Mouse (Mus musculus) kidney, postnatal 25 days (tissue): ENCODE data around the gene Cox8b.

Experiments
- DNase-seq, 2 experiments: peaks; one replicate each; pipeline ENCODE4 v3.0.0; 2021; ENCODE audit warnings: mixed read lengths in 2 of 2

The Cox8b gene

DNA sequence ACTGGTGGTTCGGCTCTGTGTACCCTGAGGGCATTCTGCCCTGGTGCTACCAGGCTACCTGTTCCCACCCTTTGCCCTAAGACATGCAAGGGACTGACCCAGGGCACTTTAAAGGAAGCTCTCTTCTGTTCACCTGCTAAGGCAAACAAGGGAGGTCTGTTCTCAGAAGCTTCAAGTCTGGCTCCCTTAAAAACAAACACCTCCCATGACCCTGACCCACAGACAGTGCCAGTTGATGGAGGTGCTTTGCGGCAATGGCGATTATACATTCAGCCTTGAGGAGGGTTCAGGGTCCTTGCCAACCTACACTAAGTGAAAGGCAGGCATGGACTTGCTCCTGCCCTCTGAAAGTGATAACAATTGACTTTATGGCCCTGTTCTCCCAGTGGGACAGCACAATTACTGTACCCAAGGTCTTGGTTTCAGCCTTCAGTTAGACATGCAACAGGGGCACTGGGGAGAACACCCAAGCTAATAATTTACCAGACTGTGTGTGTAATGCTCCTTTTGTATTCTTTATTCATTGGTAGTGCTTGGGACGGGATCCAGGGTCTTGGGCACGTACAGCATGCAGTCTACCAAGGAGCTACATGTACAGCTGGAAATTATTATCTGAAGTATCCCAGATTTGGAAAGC, 12.7 kb upstream of the Cox8b start:
- peak; percentile 61 to 62 for DNase-seq

DNA sequence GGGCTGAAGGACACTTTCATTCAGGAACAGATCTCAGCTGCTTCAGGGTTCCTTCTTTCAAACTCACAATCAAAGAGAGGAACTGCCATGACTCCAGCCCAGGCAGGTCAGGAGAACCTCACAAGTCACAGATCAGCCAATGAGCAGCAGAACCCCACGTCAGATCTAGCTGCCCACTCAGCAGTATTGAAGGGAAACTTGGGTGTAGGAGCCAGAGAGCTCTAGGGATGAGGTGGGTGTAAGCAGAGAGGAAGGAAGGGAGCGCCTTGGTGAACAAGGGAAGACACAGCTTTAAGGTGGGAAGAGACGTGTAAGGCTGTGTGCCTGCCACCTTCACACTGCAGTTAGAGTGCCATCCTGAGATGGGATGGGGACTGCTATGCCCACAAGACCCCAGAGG, 12.0 kb upstream of the Cox8b start:
- peak in 1 of 2 experiments; percentile 26 for DNase-seq

DNA sequence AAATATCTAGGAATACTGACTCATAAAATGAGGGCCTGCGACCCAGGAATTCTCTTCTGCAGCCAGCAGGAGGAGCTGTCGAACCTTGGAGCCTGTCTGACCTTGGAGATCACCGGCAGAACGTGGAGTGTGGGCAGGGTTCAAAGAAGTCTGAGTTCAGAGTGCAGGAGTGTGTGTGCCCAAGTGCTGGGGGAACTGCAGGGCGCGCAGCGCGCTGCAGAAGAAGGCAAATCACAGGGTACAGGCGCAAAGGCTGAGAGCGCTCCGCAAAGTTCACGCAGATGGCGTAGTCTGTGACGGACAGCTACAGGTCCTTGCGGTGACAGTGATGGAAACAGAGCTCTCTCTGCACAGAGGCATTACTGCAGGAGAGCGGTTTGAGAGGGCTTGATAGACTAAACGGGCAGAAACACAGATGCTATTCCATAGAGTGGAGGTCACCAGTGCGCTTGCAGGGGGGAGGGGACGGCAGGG, 8.4 kb upstream of the Cox8b start:
- peak; percentile 88 to 91 for DNase-seq

DNA sequence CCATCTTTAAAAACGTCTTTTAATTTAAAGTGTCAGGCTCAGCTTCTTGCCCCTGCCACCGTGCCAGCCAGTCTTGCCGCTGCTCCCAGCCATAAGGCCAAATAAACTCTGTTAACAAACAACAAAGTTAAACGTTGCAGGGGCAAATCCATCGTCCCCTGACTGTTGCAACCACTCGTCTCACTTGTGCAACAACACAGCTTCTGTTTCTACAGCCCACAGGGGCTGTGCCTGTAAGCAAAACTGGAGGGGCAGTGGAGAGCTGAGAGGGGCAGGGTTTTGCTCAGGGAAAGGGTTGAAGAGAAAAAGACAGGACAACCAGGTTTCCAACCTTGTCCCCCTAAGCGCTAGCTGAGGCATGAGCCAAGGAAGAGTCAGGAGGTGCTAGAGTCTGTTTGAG, 7.9 kb upstream of the Cox8b start:
- no peak for DNase-seq

DNA sequence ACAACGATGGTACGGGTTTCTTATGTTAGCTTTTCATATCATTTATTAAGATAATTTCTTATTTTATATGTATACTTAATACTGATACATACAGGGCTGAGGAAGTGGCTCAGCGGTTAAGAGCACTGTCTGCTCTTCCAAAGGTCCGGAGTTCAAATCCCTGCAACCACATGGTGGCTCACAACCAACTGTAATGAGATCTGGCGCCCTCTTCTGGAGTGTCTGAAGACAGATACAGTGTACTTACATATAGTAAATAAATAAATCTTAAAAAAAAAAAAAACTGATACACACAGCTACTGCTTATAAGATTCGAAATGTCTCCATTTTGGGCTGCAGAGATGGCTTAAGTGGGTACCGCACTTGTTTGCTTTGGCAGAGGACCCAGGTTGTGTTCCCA, 7.5 kb upstream of the Cox8b start:
- DNase-seq: no peak

DNA sequence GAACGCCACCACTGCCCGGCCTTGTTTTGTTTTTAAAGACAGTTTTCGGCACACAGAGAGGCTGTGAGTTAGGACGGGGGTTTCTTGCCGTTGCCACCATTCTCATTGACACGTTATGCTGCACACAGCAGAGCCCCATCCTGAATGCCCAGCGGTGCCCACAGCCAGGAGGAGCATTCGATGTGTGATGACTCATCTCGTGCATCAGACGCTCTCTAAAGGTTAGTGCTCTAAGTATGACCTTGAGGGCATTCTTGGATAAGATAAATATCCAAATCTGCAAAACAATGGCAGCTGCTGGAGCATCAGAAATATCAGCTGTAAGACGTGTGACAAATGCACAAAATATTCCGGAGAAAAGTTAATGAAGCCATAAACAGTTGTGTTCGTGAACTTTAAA, 6.9 kb upstream of the Cox8b start:
- DNase-seq: no peak

GRCm38 (mm10) chr7:140905642-140906081, 5.4 kb upstream of the Cox8b start:
- DNase-seq: peak in 1 of 2 experiments; percentile 54

GRCm38 (mm10) chr7:140903212-140903611, 3.0 kb upstream of the Cox8b start:
- DNase-seq: peak; percentile 80 to 90

DNA sequence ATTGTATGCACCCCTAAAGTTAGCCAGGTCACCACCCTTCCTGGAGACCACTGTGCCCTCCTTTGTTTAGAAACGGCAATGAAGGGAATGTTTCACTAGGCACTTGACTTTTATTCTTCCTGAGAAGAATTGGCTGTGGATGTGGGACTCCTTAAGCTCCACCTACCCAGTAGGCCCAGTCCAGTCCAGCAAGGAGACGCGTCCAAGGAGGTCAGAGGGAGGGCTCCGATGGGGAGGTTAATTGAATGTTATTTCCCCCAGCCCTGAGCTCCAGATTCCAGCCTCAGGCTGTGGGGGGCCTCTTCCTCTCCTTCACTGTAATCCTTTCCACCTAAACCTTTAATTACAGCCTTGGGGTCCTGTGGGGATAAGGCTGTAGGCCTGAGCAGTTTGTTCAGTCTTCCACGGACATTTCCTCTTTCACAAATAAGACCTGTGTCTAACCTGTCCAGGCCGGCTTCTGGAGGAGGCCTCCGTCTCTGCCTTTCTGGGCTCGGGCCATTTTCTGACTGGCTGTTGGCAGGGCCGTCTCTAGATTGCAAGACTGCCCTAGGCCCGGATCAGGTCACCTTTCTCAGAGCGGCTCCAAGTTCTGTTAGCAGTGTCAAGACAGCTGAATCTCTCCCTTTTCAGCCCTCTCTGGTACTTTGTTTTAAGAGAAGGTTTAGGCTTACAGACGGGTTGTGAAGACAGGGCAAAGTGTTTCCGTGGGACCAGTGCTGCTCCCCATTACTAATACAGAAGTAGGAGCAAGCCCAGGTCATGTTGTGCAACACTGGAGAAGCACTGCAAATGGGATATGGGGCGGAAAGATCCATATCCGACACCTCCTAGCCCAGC, 2.0 kb upstream of the Cox8b start:
- DNase-seq: peak in 1 of 2 experiments; percentile 58

DNA sequence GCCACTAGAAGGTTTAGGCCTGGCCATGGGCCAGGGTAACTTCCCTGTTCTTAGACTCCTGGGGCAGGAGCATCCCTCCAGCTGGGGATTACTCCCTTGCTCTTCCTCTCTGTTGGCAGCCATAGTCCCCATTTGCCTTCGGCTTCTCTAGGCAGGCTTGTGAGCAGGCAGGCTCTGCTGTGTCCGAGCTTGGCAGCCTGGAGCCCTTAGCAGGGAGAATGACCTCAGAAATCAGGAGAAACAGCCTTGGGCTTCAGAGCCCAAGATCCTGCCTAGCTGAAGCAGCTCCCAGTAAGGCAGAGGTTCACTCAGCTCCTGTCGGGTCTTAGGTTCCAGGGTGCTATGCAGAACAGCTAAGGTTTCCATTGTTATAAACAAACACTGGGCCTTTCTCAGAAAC, 1.1 kb downstream of the Cox8b start:
- DNase-seq: no peak

GRCm38 (mm10) chr7:140897863-140898262, 2.4 kb downstream of the Cox8b start:
- no peak for DNase-seq

GRCm38 (mm10) chr7:140894611-140895010, 5.6 kb downstream of the Cox8b start:
- no peak for DNase-seq

DNA sequence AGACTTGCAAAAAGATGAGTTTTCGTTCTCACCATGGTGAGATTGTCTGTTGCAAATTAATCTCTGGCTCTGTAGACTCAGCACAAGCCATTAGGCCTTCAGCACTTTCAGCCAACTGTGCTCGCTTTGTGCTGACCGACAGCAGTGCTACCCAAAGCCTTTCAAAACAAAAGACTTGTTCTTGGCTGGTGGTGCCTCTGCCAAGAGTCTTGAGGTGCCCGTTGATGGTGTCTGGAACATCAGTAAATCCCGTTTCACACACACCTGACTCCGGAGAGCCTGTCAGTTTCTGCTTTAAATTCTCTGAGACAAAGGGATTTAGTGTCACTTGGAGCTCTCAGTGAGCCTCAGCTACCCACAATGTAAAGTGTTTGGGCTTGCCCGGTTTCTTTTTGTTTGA, 6.2 kb downstream of the Cox8b start:
- peak in 1 of 2 experiments; percentile 8 for DNase-seq

GRCm38 (mm10) chr7:140890636-140891035, 9.6 kb downstream of the Cox8b start:
- peak in 1 of 2 experiments; percentile 26 for DNase-seq

DNA sequence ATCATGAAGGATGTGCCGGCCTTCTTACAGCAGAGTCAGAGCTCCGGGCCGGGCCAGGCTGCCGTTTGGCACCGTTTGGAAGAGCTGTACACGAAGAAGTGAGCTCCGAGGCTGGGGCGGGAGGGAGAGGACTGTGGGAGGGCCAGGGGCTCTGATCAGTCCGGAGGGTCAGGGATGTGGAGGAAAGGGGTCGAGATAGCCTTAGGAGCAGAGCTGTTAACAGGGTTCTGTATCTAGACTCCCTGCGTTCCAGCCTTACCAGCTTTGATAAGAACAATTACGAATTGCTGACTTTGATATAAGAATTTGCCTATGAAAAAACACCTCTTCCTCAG, 17.8 kb downstream of the Cox8b start:
- no peak for DNase-seq

- peak; percentile 97 to 98 for DNase-seq
Observed at GRCm38 (mm10) chr7:140881696-140882468, 18.4 kb downstream of the Cox8b start, which contains the start of the genes Psmd13 and Sirt3. TSS of gene Psmd13 (plus strand) at chr7:140881968. TSS of gene Sirt3 (minus strand) at chr7:140882309.

- DNase-seq: peak; percentile 30 to 72
Observed at GRCm38 (mm10) chr7:140880865-140881515, 19.3 kb downstream of the Cox8b start.

GRCm38 (mm10) chr7:140880419-140880818, 19.8 kb downstream of the Cox8b start:
- DNase-seq: peak; percentile 66 to 78

DNA sequence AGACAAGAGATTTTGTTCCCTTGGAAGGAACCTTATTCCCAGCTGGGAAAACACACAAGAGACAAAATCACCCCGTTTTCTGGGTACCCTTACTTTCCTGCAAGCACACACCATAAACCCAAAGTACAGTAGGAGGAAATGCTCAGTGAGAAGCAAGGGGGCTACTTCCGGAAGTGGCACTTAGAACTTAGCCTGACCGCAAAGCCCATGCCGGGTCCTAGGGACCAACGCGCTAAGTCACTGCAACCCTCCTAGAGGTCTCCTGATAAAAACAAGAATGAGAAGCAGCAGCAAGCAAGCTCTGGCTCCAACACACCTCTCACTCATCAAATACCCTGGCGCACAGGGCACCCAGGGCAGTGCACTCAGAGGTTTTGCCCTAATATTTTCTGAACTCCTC, 20.9 kb downstream of the Cox8b start:
- peak in 1 of 2 experiments; percentile 16 for DNase-seq

GRCm38 (mm10) chr7:140877364-140877763, 22.9 kb downstream of the Cox8b start:
- DNase-seq: peak in 1 of 2 experiments; percentile 28

- peak in 1 of 2 experiments; percentile 13 for DNase-seq
Observed at GRCm38 (mm10) chr7:140874224-140874623, 26.0 kb downstream of the Cox8b start.

- DNase-seq: peak in 1 of 2 experiments; percentile 29
Observed at GRCm38 (mm10) chr7:140864761-140865160, 35.5 kb downstream of the Cox8b start.
